Mouse (Mus musculus): ENCODE data around the gene Chil1.

DNA sequence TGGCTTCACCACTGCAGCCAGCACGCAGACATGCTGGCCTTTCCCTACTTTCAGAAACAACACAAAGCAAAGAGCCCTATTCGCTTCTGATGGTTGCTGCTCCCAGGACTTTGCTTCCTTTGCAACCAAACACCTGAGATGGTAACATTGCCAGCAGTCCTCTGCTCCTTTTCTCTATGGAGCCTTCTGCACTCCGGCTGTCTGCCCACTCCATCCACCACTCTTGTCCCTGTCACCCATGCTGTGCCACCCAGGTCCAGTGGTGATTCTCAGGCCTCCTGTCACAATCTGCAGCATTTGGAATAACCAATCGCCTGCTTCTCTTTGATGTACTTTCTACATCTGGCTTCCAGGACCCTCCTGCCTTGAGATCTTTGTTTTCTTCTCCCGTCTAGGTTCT is 43.4 kb downstream of the Chil1 start:
- TF ChIP-seq CTCF (IDR thresholded peaks at IDR 0.05; ENCODE audit: insufficient read depth, low read length) (no peak), POLR2A (IDR thresholded peaks at IDR 0.05; ENCODE audit: borderline replicate concordance, extremely low read depth, low read depth, low read length) (no peak)
